Mouse (Mus musculus) liver, postnatal 0 days (tissue): Measurements from ENCODE around the gene Cnih4.

Source experiments
- CTCF ChIP-seq: sonication (generic); IDR thresholded peaks from 2 replicates; pipeline ENCODE4 v1.5.1; 2016; ENCODE audit warnings: antibody characterized with exemption, low read depth
- EP300 ChIP-seq: IDR thresholded peaks from 2 replicates; pipeline ENCODE4 v1.6.1; 2016; ENCODE audit warnings: antibody characterized with exemption, low read depth, mild to moderate bottlenecking

DNA sequence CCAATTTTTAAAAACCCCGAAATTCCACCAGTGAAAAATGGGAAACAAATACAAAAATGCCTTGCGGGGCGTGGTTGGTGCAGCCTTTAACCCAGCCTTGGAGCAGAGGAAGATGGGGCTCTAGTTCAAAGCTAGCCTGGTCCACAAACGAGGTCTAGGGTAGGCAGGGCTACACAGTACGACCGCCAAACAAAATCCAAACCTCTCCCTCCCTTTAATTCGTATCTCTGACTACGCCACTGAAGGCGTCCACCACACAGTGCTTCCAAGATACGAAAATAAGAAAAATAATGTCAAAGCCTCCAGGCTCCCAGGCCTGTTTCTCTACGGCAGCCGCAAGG, 914 bp upstream of the Cnih4 start:
- TF ChIP-seq EP300 (no peak), CTCF (no peak)
